Mouse (Mus musculus): ENCODE data around the gene Xiap. TPM values are rescaled to one million over a fixed set of nuclear protein-coding genes. Genes with fewer than 3 reads are reported as not detected.

Gene Xiap
- polyA plus RNA-seq, 2 experiments = 6.8 to 10.9 TPM

- H3K9me3 ChIP-seq (ENCODE audit: control insufficient read depth, low read length) = no peaks in the 10 kb centered on the region
- H3K27ac ChIP-seq = no peak overlapping the region
- TF ChIP-seq CTCF (IDR thresholded peaks at IDR 0.05; ENCODE audit: low read depth) = peak; percentile 43; the same call in 1 of the 2 replicates
- no peak for TF ChIP-seq EP300 (IDR thresholded peaks at IDR 0.05; ENCODE audit: low read depth)
- no peak overlapping the region for H3K4me2 ChIP-seq (ENCODE audit: low read depth)
- ATAC-seq (ENCODE audit: insufficient read depth) = no peak
- no peaks in the 10 kb centered on the region for H3K27me3 ChIP-seq (ENCODE audit: control insufficient read depth, insufficient read depth, low read length)
- no peak overlapping the region for H3K4me3 ChIP-seq (ENCODE audit: insufficient read depth in 1 of 2, low read depth in 2 of 2, low read length in 2 of 2)
- no peak overlapping the region for H3K9ac ChIP-seq (replicated peaks)
- WGBS (ENCODE audit: insufficient replicate concordance) = 74% methylated on average over 5 of the region's 6 CpGs
- no peaks in the 10 kb centered on the region for H3K4me1 ChIP-seq (replicated peaks; ENCODE audit: control insufficient read depth in 2 of 2, insufficient read depth in 2 of 2, low read length in 1 of 2)
- no peak for DNase-seq (ENCODE audit: low read depth in 3 of 3, low spot score in 3 of 3)
- H3K36me3 ChIP-seq (replicated peaks; ENCODE audit: control insufficient read depth, insufficient read depth, low read depth) = no peaks in the 10 kb centered on the region
Measured at GRCm38 (mm10) chrX:42039481-42039880, 20.0 kb upstream of the Xiap start.

- no peaks in the 10 kb centered on the region for H3K4me1 ChIP-seq (replicated peaks; ENCODE audit: control insufficient read depth in 2 of 2, insufficient read depth in 2 of 2, low read length in 1 of 2)
- no peaks in the 10 kb centered on the region for H3K36me3 ChIP-seq (replicated peaks; ENCODE audit: control insufficient read depth, insufficient read depth, low read depth)
- no peak for DNase-seq (ENCODE audit: low read depth in 3 of 3, low spot score in 3 of 3)
- no peaks in the 10 kb centered on the region for H3K27me3 ChIP-seq (ENCODE audit: control insufficient read depth, insufficient read depth, low read length)
- H3K9me3 ChIP-seq (ENCODE audit: control insufficient read depth, low read length) = no peaks in the 10 kb centered on the region
- no peak overlapping the region for H3K27ac ChIP-seq
- no peak overlapping the region for H3K4me2 ChIP-seq (ENCODE audit: low read depth)
- WGBS (ENCODE audit: insufficient replicate concordance) = 56% methylated on average over 7 of the region's 7 CpGs
- peak; percentile 43; the same call in 1 of the 2 replicates for ATAC-seq (ENCODE audit: insufficient read depth)
- no peak overlapping the region for H3K9ac ChIP-seq (replicated peaks)
- TF ChIP-seq EP300 (IDR thresholded peaks at IDR 0.05; ENCODE audit: low read depth) (no peak), CTCF (IDR thresholded peaks at IDR 0.05; ENCODE audit: low read depth) (no peak)
- H3K4me3 ChIP-seq (ENCODE audit: insufficient read depth in 1 of 2, low read depth in 2 of 2, low read length in 2 of 2) = no peak overlapping the region
Measured at GRCm38 (mm10) chrX:42044935-42045334, 14.5 kb upstream of the Xiap start.

DNA sequence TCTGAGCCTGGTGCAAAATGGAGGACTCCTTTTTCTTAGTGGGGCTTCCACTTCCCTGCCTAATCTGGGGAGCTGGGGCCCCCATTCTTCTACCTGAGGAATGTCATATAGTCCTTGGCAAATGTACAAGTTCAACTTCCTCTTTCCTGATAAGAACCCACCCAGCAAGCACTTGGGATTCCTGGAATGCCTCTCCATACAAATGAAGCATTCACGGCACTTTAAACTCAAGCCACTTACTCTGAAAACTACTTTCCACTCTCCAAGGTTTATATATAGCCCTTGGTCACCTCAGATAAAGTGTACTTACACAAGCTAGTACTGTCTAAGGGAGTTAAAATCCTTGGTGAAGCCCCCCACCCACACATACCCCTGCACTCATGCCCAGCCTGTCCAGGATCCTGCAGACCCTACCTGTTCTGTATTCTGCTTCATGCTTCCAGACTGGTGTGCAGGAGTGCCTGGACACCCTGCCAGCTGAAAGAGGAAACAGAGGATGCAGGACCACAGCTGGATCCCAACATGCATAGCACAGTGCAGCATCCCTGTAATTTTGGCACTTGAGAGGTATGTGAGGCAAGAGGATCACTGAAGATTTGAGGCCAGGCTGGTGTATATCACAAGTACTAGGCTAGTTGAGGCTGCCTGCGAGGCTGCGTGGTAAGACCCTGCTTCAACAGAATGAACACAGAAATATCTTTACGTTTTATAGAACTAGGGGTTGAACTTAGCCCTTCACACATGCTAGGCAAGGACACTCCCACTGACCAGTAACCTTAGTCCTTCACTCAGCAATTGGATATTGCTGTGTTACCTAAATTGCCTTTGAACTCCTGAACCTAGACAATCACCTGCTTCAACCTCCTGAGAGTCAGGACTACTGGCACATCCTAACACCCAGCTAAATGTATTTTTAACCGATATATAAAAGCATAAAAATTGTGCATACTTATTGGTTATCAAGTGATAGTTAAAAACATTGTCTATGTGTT, 8.5 kb upstream of the Xiap start:
- Histone ChIP-seq H3K4me1 (replicated peaks; ENCODE audit: control insufficient read depth in 2 of 2, insufficient read depth in 2 of 2, low read length in 1 of 2) (peaks cover 0 to 3% of the 10 kb centered on the region in 2 experiments; a peak in 1 of 4 replicates), H3K4me2 (ENCODE audit: low read depth) (no peak overlapping the region), H3K9ac (replicated peaks) (no peak overlapping the region), H3K27me3 (ENCODE audit: control insufficient read depth, insufficient read depth, low read length) (no peaks in the 10 kb centered on the region), H3K27ac (no peak overlapping the region), H3K9me3 (ENCODE audit: control insufficient read depth, low read length) (no peaks in the 10 kb centered on the region), H3K4me3 (ENCODE audit: insufficient read depth in 1 of 2, low read depth in 2 of 2, low read length in 2 of 2) (no peak overlapping the region), H3K36me3 (replicated peaks; ENCODE audit: control insufficient read depth, insufficient read depth, low read depth) (no peaks in the 10 kb centered on the region)
- 69% methylated on average over 5 of the region's 5 CpGs for WGBS (ENCODE audit: insufficient replicate concordance)
- DNase-seq (ENCODE audit: low read depth in 3 of 3, low spot score in 3 of 3) (no peak), ATAC-seq (ENCODE audit: insufficient read depth) (no peak)
- TF ChIP-seq EP300 (IDR thresholded peaks at IDR 0.05; ENCODE audit: low read depth) (no peak), CTCF (IDR thresholded peaks at IDR 0.05; ENCODE audit: low read depth) (no peak)

DNA sequence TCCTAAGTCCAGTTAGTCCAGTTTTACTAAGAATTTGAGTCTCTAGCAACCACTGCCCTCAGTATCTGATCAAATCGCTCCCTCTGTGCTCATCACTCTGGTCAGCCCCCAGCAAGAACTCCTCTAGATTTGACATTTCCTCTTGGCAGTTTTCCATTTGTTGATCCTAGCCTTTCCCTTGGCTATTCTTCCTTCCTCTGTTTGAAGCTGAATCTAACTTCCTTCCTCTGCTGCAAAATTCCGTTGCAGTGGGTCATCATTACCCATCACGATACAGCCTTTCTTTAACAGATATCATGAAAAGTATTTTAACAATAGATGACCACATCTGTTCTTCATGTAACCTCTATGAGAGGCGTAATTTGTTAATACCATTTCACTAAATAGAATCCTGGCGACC, 2.5 kb upstream of the Xiap start:
- H3K9me3 ChIP-seq (ENCODE audit: control insufficient read depth, low read length) = no peaks in the 10 kb centered on the region
- no peak overlapping the region for H3K4me3 ChIP-seq (ENCODE audit: insufficient read depth in 1 of 2, low read depth in 2 of 2, low read length in 2 of 2)
- no peaks in the 10 kb centered on the region for H3K36me3 ChIP-seq (replicated peaks; ENCODE audit: control insufficient read depth, insufficient read depth, low read depth)
- H3K4me1 ChIP-seq (replicated peaks; ENCODE audit: control insufficient read depth in 2 of 2, insufficient read depth in 2 of 2, low read length in 1 of 2) = peaks cover 2 to 8% of the 10 kb centered on the region in 2 experiments; a peak in 2 of 4 replicates
- 55% methylated on average over 5 of the region's 5 CpGs for WGBS (ENCODE audit: insufficient replicate concordance)
- TF ChIP-seq EP300 (IDR thresholded peaks at IDR 0.05; ENCODE audit: low read depth) (no peak), CTCF (IDR thresholded peaks at IDR 0.05; ENCODE audit: low read depth) (no peak)
- DNase-seq (ENCODE audit: low read depth in 3 of 3, low spot score in 3 of 3) = no peak
- H3K4me2 ChIP-seq (ENCODE audit: low read depth) = no peak overlapping the region
- no peak overlapping the region for H3K9ac ChIP-seq (replicated peaks)
- H3K27me3 ChIP-seq (ENCODE audit: control insufficient read depth, insufficient read depth, low read length) = no peaks in the 10 kb centered on the region
- no peak for ATAC-seq (ENCODE audit: insufficient read depth)
- no peak overlapping the region for H3K27ac ChIP-seq

- Histone ChIP-seq H3K36me3 (replicated peaks; ENCODE audit: control insufficient read depth, insufficient read depth, low read depth) (no peaks in the 10 kb centered on the region), H3K9me3 (ENCODE audit: control insufficient read depth, low read length) (no peaks in the 10 kb centered on the region), H3K27me3 (ENCODE audit: control insufficient read depth, insufficient read depth, low read length) (no peaks in the 10 kb centered on the region), H3K27ac (no peak overlapping the region), H3K4me1 (replicated peaks; ENCODE audit: control insufficient read depth in 2 of 2, insufficient read depth in 2 of 2, low read length in 1 of 2) (peaks cover 2 to 8% of the 10 kb centered on the region in 2 experiments; a peak in 2 of 4 replicates), H3K9ac (replicated peaks) (no peak overlapping the region), H3K4me3 (ENCODE audit: insufficient read depth in 1 of 2, low read depth in 2 of 2, low read length in 2 of 2) (no peak overlapping the region), H3K4me2 (ENCODE audit: low read depth) (no peak overlapping the region)
- ATAC-seq (ENCODE audit: insufficient read depth) = no peak
- TF ChIP-seq EP300 (IDR thresholded peaks at IDR 0.05; ENCODE audit: low read depth) (no peak), CTCF (IDR thresholded peaks at IDR 0.05; ENCODE audit: low read depth) (no peak)
- DNase-seq (ENCODE audit: low read depth in 3 of 3, low spot score in 3 of 3) = no peak
- 55% methylated on average over 4 of the region's 4 CpGs for WGBS (ENCODE audit: insufficient replicate concordance)
Measured at GRCm38 (mm10) chrX:42057873-42058272, 1.6 kb upstream of the Xiap start.
